ENCODE assay signal across 16 mouse cellular contexts in genomic region chr3:26174257-26174656, GRCm38 (mm10).
DNase-seq lines count a peak whose midpoint lies in the region; ATAC-seq and TF ChIP-seq lines count a peak whose summit lies in the region.
"Had no signal": no experiment of that assay in that cellular context is flagged by ENCODE, and none has a peak within 500 bp of the region (broad histone marks: within the 10 kb centered on the region; RNA-seq: fewer than 3 reads in every experiment).

No protein-coding gene starts in this region.

- no peak overlapping the region for H3K4me2 ChIP-seq in kidney, embryonic 15.5 days
- H3K4me2 ChIP-seq: forebrain, embryonic 15.5 days; heart, embryonic 13.5 days; hindbrain, embryonic 15.5 days had no signal

- ATAC-seq in kidney, embryonic 15.5 days (replicated peaks; ENCODE audit: low FRiP score), result no peak

- H3K27ac ChIP-seq in kidney, adult 2 months (ENCODE audit: insufficient read depth, low read depth, low read length), result no peak overlapping the region
- H3K27ac ChIP-seq in kidney, embryonic 15.5 days, result no peak overlapping the region
- H3K27ac ChIP-seq: forebrain, embryonic 15.5 days; heart, embryonic 13.5 days; hindbrain, embryonic 15.5 days had no signal

- no peaks in the 10 kb centered on the region for H3K9me3 ChIP-seq in kidney, embryonic 15.5 days (replicated peaks)
- H3K9me3 ChIP-seq: forebrain, embryonic 15.5 days; heart, embryonic 13.5 days; hindbrain, embryonic 15.5 days had no signal

- no peaks in the 10 kb centered on the region for H3K27me3 ChIP-seq in kidney, adult 2 months (replicated peaks; ENCODE audit: control insufficient read depth, insufficient read depth, low read length)
- H3K27me3 ChIP-seq in kidney, embryonic 15.5 days, result no peaks in the 10 kb centered on the region
- H3K27me3 ChIP-seq: forebrain, embryonic 15.5 days; heart, embryonic 13.5 days; hindbrain, embryonic 15.5 days had no signal

- no peak overlapping the region for H3K9ac ChIP-seq in kidney, embryonic 15.5 days
- H3K9ac ChIP-seq: forebrain, embryonic 15.5 days; heart, embryonic 13.5 days; hindbrain, embryonic 15.5 days had no signal

- no peak for TF ChIP-seq POLR2A in kidney, adult 2 months (IDR thresholded peaks at IDR 0.05; ENCODE audit: low read depth, low read length)

- no peaks in the 10 kb centered on the region for H3K4me1 ChIP-seq in kidney, adult 2 months (ENCODE audit: control insufficient read depth, insufficient read depth, low read length)
- no peaks in the 10 kb centered on the region for H3K4me1 ChIP-seq in kidney, embryonic 15.5 days
- H3K4me1 ChIP-seq: forebrain, embryonic 15.5 days; heart, embryonic 13.5 days; hindbrain, embryonic 15.5 days had no signal

- no peak for TF ChIP-seq CTCF in kidney, adult 2 months (conservative IDR thresholded peaks at IDR 0.05; ENCODE audit: insufficient read depth, insufficient read length, low read depth, low read length)

- H3K36me3 ChIP-seq in kidney, adult 2 months (ENCODE audit: control insufficient read depth, insufficient read depth, low read length), result no peaks in the 10 kb centered on the region
- H3K36me3 ChIP-seq in kidney, embryonic 15.5 days, result no peaks in the 10 kb centered on the region
- H3K36me3 ChIP-seq: forebrain, embryonic 15.5 days; heart, embryonic 13.5 days; hindbrain, embryonic 15.5 days had no signal

- 44% methylated on average over 5 of the region's 5 CpGs for WGBS in kidney, adult 2 months
- WGBS in kidney, embryonic 15.5 days, result 58% methylated on average over 5 of the region's 5 CpGs

- DNase-seq in kidney, adult 2 months, result peak; percentile 27
- peak; percentile 49 for DNase-seq in kidney, postnatal 14 days
- DNase-seq in kidney, adult 11 months, result no peak
- DNase-seq in kidney, postnatal 25 days, result peak; percentile 16 to 48
- DNase-seq in retina, postnatal 1 day, result peak; percentile 67
- DNase-seq in right cerebral cortex, postnatal 36 days (ENCODE audit: low spot score in 2 of 2), result no peak
- DNase-seq: adrenal gland, postnatal 36 days; cerebellum, adult 18-20 months; cerebellum, postnatal 10 days; gastrocnemius, postnatal 36 days; heart, adult 11 months; heart, postnatal 36 days had no signal

- H3K4me3 ChIP-seq in kidney, adult 2 months (ENCODE audit: insufficient read depth, low read depth, low read length), result no peak overlapping the region
- H3K4me3 ChIP-seq in kidney, embryonic 15.5 days (replicated peaks), result no peak overlapping the region
- H3K4me3 ChIP-seq: forebrain, embryonic 15.5 days; heart, embryonic 13.5 days; hindbrain, embryonic 15.5 days had no signal

Comparison
In these comparisons a context has a peak if more than half of its experiments do, and no peak if none do; other contexts are left out.
1. DNase-seq: peak in kidney, adult 2 months (single experiment), kidney, postnatal 14 days (single experiment), kidney, postnatal 25 days (2 of 2) and retina, postnatal 1 day (single experiment); none in kidney, adult 11 months (single experiment) and right cerebral cortex, postnatal 36 days (0 of 2).